Mouse (Mus musculus) embryonic fibroblast, embryonic 13.5 days (primary cell): Measurements from ENCODE around the gene Krt82.

Experiments
- CTCF ChIP-seq: IDR thresholded peaks from 2 replicates; pipeline ENCODE4 v1.5.1; 2011; ENCODE audit warnings: mild to moderate bottlenecking, control low read depth, low read length, moderate library complexity, borderline replicate concordance; ENCODE audit not compliant: insufficient read depth
- POLR2A ChIP-seq: IDR thresholded peaks from 2 replicates; pipeline ENCODE4 v1.6.1; 2011; ENCODE audit warnings: low read depth, mild to moderate bottlenecking, control low read depth, low read length, moderate library complexity

GRCm38 (mm10) chr15:101491431-101491830 is 59.0 kb downstream of the Krt82 start, which contains the start of gene Krt83:
- TF ChIP-seq POLR2A = no peak
- TF ChIP-seq CTCF = no peak
